Mouse (Mus musculus) intestine, embryonic 16.5 days (tissue): ENCODE measurements around the gene Sult4a1. TPM values are rescaled to one million over a fixed set of nuclear protein-coding genes. Genes with fewer than 3 reads are reported as not detected.

Experiments
- ATAC-seq: fragments of 200-750 bp; cut with Nextera tagmentation; 2 replicates; pipeline ENCODE4 v1.8.0; 2017; ENCODE audit warnings: moderate TSS enrichment, moderate library complexity
- H3K27ac ChIP-seq: fragments of 300-500 bp; sonication (generic); 2 replicates; pipeline ENCODE4 v1.5.1; 2014; ENCODE audit warnings: mild to moderate bottlenecking, low read length
- H3K27me3 ChIP-seq: fragments of 300-500 bp; sonication (generic); replicated peaks from 2 replicates; pipeline ENCODE4 v1.6.1; 2014; ENCODE audit warnings: low read length, control low read depth, mixed read lengths; ENCODE audit not compliant: control insufficient read depth, insufficient read depth
- H3K36me3 ChIP-seq: fragments of 300-500 bp; sonication (generic); 2 replicates; pipeline ENCODE4 v1.6.1; 2014; ENCODE audit warnings: low read length, control low read depth; ENCODE audit not compliant: control insufficient read depth, insufficient read depth
- H3K4me1 ChIP-seq: fragments of 300-500 bp; sonication (generic); 2 replicates; pipeline ENCODE4 v1.6.1; 2014; ENCODE audit warnings: low read length, control low read depth, mixed read lengths; ENCODE audit not compliant: control insufficient read depth, insufficient read depth
- H3K4me2 ChIP-seq: fragments of 300-500 bp; sonication (generic); 2 replicates; pipeline ENCODE4 v1.6.1; 2014; ENCODE audit warnings: low read depth, low read length, control low read depth
- H3K4me3 ChIP-seq: fragments of 300-500 bp; sonication (generic); 2 replicates; pipeline ENCODE4 v1.5.1; 2014; ENCODE audit warnings: mild to moderate bottlenecking, low read length
- H3K9ac ChIP-seq: fragments of 300-500 bp; sonication (generic); 2 replicates; pipeline ENCODE4 v1.6.1; 2014; ENCODE audit warnings: low read depth, low read length
- H3K9me3 ChIP-seq: fragments of 300-500 bp; sonication (generic); 2 replicates; pipeline ENCODE4 v1.6.1; 2016; ENCODE audit warnings: low read length, control low read depth; ENCODE audit not compliant: control insufficient read depth
- WGBS: fragments of 180-500 bp; shearing (Covaris S2); extraction: QIAGEN DNeasy Blood & Tissue Kit; methylation state at CpG from one replicate; pipeline ENCODE4 v1.1.7; 2014; 5-methylcytosine and 5-hydroxymethylcytosine counted together
- polyA plus RNA-seq: library from polyadenylated mRNA; unstranded; fragments of >200 nt; fragmentation: Nextera tagmentation; extraction: Ambion mirVana; gene quantifications from 2 replicates; pipeline ENCODE4 v1.2.1, GENCODE M21; 2015

Gene Sult4a1
- polyA plus RNA-seq, 1 experiment from 2014 or later: 5.1 TPM

GRCm38 (mm10) chr15:84126871-84127270, 21.3 kb upstream of the Sult4a1 start:
- Histone ChIP-seq H3K27ac (no peak overlapping the region), H3K9me3 (no peaks in the 10 kb centered on the region), H3K4me2 (no peak overlapping the region), H3K4me1 (no peaks in the 10 kb centered on the region), H3K4me3 (no peak overlapping the region), H3K36me3 (no peaks in the 10 kb centered on the region), H3K9ac (no peak overlapping the region), H3K27me3 (no peaks in the 10 kb centered on the region)
- ATAC-seq: no peak
- WGBS: 34% methylated on average over 5 of the region's 5 CpGs

- 69% methylated on average over 4 of the region's 4 CpGs for WGBS
- ATAC-seq: no peak
- Histone ChIP-seq H3K36me3 (no peaks in the 10 kb centered on the region), H3K4me1 (no peaks in the 10 kb centered on the region), H3K9ac (no peak overlapping the region), H3K27me3 (no peaks in the 10 kb centered on the region), H3K9me3 (no peaks in the 10 kb centered on the region), H3K4me3 (no peak overlapping the region), H3K4me2 (no peak overlapping the region), H3K27ac (no peak overlapping the region)
Observed at GRCm38 (mm10) chr15:84126447-84126846, 20.9 kb upstream of the Sult4a1 start.

GRCm38 (mm10) chr15:84124086-84124485, 18.5 kb upstream of the Sult4a1 start:
- ATAC-seq: no peak
- 55% methylated on average over 7 of the region's 7 CpGs for WGBS

GRCm38 (mm10) chr15:84123075-84123474, 17.5 kb upstream of the Sult4a1 start, which contains the start of gene Pnpla5:
TSS of gene Pnpla5 (minus strand) at chr15:84123175.
- H3K27me3 ChIP-seq: no peaks in the 10 kb centered on the region
- no peaks in the 10 kb centered on the region for H3K4me1 ChIP-seq
- H3K4me3 ChIP-seq: no peak within 1 kb of the TSS
- no peak within 1 kb of the TSS for H3K4me2 ChIP-seq
- H3K9me3 ChIP-seq: no peaks in the 10 kb centered on the region
- no peak within 1 kb of the TSS for H3K9ac ChIP-seq
- no peak within 1 kb of the TSS for H3K27ac ChIP-seq
- ATAC-seq: no peak
- 72% methylated on average over 8 of the region's 8 CpGs for WGBS
- H3K36me3 ChIP-seq: no peaks in the 10 kb centered on the region

More at GRCm38 (mm10) chr15:84124086-84124485, 18.5 kb upstream of the Sult4a1 start:
- Histone ChIP-seq H3K9ac (no peak overlapping the region), H3K27ac (no peak overlapping the region), H3K4me1 (no peaks in the 10 kb centered on the region), H3K36me3 (no peaks in the 10 kb centered on the region), H3K4me2 (no peak overlapping the region), H3K9me3 (no peaks in the 10 kb centered on the region), H3K4me3 (no peak overlapping the region), H3K27me3 (no peaks in the 10 kb centered on the region)

- ATAC-seq: no peak
- H3K4me2 ChIP-seq: no peak overlapping the region
- no peaks in the 10 kb centered on the region for H3K4me1 ChIP-seq
- WGBS: 80% methylated on average over 7 of the region's 7 CpGs
- H3K9me3 ChIP-seq: no peaks in the 10 kb centered on the region
- H3K36me3 ChIP-seq: no peaks in the 10 kb centered on the region
- H3K4me3 ChIP-seq: no peak overlapping the region
- H3K27me3 ChIP-seq: no peaks in the 10 kb centered on the region
- H3K27ac ChIP-seq: no peak overlapping the region
- no peak overlapping the region for H3K9ac ChIP-seq
Observed at GRCm38 (mm10) chr15:84121036-84121435, 15.5 kb upstream of the Sult4a1 start.

GRCm38 (mm10) chr15:84120612-84121011, 15.1 kb upstream of the Sult4a1 start:
- no peak overlapping the region for H3K9ac ChIP-seq
- ATAC-seq: no peak
- H3K27ac ChIP-seq: no peak overlapping the region

GRCm38 (mm10) chr15:84116466-84116865, 10.9 kb upstream of the Sult4a1 start:
- no peaks in the 10 kb centered on the region for H3K4me1 ChIP-seq
- no peak for ATAC-seq
- 72% methylated on average over 1 of the region's 1 CpGs for WGBS
- no peaks in the 10 kb centered on the region for H3K36me3 ChIP-seq
- H3K27me3 ChIP-seq: no peaks in the 10 kb centered on the region
- H3K27ac ChIP-seq: no peak overlapping the region
- no peak overlapping the region for H3K9ac ChIP-seq
- H3K4me3 ChIP-seq: no peak overlapping the region
- H3K4me2 ChIP-seq: no peak overlapping the region
- no peaks in the 10 kb centered on the region for H3K9me3 ChIP-seq

More at GRCm38 (mm10) chr15:84120612-84121011, 15.1 kb upstream of the Sult4a1 start:
- Histone ChIP-seq H3K9me3 (no peaks in the 10 kb centered on the region), H3K4me1 (no peaks in the 10 kb centered on the region), H3K27me3 (no peaks in the 10 kb centered on the region), H3K36me3 (no peaks in the 10 kb centered on the region), H3K4me3 (no peak overlapping the region), H3K4me2 (no peak overlapping the region)
- 22% methylated on average over 6 of the region's 6 CpGs for WGBS

- WGBS: 59% methylated on average over 5 of the region's 5 CpGs
- no peak for ATAC-seq
- H3K27ac ChIP-seq: no peak overlapping the region
Observed at GRCm38 (mm10) chr15:84115727-84116126, 10.2 kb upstream of the Sult4a1 start.

GRCm38 (mm10) chr15:84113873-84114272, 8.3 kb upstream of the Sult4a1 start:
- Histone ChIP-seq H3K4me1 (no peaks in the 10 kb centered on the region), H3K9me3 (no peaks in the 10 kb centered on the region), H3K36me3 (no peaks in the 10 kb centered on the region), H3K27ac (no peak overlapping the region), H3K4me3 (no peak overlapping the region), H3K27me3 (no peaks in the 10 kb centered on the region), H3K4me2 (no peak overlapping the region), H3K9ac (no peak overlapping the region)
- WGBS: 77% methylated on average over 6 of the region's 6 CpGs
- no peak for ATAC-seq

More at GRCm38 (mm10) chr15:84115727-84116126, 10.2 kb upstream of the Sult4a1 start:
- no peaks in the 10 kb centered on the region for H3K4me1 ChIP-seq
- H3K4me2 ChIP-seq: no peak overlapping the region
- no peaks in the 10 kb centered on the region for H3K9me3 ChIP-seq
- H3K4me3 ChIP-seq: no peak overlapping the region
- H3K27me3 ChIP-seq: no peaks in the 10 kb centered on the region
- no peaks in the 10 kb centered on the region for H3K36me3 ChIP-seq
- H3K9ac ChIP-seq: no peak overlapping the region

GRCm38 (mm10) chr15:84108899-84109298, 3.3 kb upstream of the Sult4a1 start:
- no peaks in the 10 kb centered on the region for H3K36me3 ChIP-seq
- no peaks in the 10 kb centered on the region for H3K9me3 ChIP-seq

More at GRCm38 (mm10) chr15:84108899-84109298, 3.3 kb upstream of the Sult4a1 start:
- 8% methylated on average over 13 of the region's 13 CpGs for WGBS
- Histone ChIP-seq H3K4me3 (no peak overlapping the region), H3K27ac (no peak overlapping the region), H3K4me1 (no peaks in the 10 kb centered on the region), H3K4me2 (no peak overlapping the region), H3K27me3 (peaks cover 22% of the 10 kb centered on the region), H3K9ac (no peak overlapping the region)
- ATAC-seq: no peak
